Mouse (Mus musculus) erythroblast, adult 5-6 weeks (primary cell): Measurements from ENCODE around the gene Foxe3. TPM values are rescaled to one million over a fixed set of nuclear protein-coding genes. Genes with fewer than 3 reads are reported as not detected.

Experiments used
- ATAC-seq: replicated peaks from 2 replicates; pipeline ENCODE4 v1.8.0; 2016; ENCODE audit warnings: moderate number of reproducible peaks, mild to moderate bottlenecking, moderate TSS enrichment, inconsistent platforms; ENCODE audit not compliant: poor library complexity, low FRiP score, severe bottlenecking
- total RNA-seq, 2 experiments: library from RNA; stranded (forward) in 1 of 2; stranded (reverse) in 1 of 2; fragments of 150-400 nt in 1 of 2; fragments of 200-764, 138-1000 nt in 1 of 2; gene quantifications; 2 replicates each; pipeline versions ENCODE4 v1.2.3 to v1.2.4; 2015 to 2017; ENCODE audit warnings: low replicate concordance in 2 of 2

Foxe3 gene
- total RNA-seq, 2 experiments from 2014 or later = not detected

DNA sequence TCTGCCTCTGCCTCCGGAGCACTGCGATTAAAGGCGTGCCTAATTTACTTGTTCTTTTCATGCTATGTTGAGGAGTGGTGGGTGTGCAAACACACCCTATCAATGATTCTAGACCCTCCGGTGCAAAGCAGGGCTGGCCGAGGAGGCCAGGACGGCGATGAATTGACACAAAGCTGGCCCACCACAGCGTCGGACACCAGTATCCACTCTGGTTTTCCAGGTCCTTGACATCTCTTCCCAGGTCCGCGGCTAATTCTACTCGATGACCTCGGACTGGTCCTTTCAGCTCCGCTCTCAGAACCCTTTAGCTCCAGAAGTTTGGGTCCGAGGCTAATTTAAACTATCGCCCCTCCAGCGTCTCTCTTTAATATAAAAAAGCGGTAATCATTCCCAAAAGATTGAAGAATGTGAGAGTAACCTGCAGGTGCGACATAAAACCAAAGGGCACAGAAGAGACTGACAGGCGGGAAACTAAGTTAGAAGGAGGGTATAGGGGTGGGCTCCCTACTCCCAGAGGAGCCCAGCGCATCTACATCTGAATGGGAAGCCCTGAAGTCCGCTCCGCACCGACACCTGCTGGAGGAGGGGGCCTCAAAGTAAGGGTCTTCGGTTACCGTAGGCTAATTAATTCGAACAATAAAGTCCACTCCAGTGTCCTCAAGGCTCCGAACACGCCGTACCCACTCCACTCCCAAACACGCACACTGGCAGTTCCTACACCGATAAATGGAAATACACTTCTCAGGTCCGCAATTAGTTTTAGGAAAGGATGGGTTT lies 24.8 kb downstream of the Foxe3 start:
- ATAC-seq = no peak

DNA sequence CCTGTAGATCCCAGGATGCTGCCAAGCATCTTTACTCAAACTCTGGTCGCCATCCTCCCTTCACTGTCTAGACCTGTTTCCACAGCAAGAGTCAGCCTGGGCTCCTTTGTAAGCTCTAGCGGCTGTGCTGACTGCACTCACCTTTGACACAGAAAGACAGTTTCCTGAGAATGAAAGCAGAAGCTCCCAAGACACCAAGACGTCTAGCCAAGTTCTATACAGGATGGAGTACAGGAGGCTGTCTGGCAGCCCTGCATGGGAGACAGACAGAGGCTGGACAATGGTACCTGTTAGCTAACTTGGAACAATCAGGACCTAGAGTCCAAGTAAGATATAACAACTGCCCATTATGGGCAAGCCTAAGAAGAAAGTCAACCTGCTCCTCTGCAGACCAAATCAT lies 25.9 kb downstream of the Foxe3 start:
- ATAC-seq = no peak

DNA sequence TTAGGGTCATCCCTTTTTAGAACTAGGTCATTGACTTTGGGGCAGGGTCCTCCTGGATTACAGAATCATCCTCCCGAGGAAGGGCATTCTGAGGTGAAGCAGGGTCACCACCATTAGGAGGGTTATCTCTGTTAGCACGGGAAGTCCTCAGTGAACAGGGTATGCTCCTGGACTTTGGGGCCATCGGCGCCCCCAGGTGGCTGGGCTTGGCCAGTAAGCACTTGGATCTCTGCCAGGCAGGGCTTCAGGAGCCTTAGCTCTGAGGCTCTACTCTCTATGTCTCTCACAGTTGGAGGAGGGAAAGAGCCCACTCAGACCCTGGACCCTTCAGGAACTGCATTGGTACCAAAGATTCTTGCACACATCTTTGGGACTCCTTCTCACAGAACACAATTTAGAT lies 28.0 kb downstream of the Foxe3 start:
- no peak for ATAC-seq

DNA sequence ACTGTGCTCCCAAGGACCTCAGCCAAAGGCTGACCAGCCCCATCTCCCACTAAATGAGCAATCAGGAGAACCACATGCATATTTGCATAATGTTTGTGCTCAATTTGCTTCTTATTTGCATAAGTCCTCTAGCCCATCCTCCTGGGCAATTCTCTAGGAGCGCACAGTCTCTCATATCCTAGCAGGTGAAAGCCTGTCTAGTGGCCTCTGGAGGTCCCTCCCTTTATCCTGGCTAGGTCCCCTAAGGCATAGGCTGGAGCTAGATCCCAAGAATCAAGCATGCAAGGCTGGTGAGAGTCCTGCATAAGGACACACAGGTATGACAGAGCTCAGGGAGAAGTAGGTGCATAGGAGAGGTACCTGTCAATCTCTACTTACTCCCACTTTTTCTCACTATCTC lies 43.6 kb downstream of the Foxe3 start:
- ATAC-seq = no peak

DNA sequence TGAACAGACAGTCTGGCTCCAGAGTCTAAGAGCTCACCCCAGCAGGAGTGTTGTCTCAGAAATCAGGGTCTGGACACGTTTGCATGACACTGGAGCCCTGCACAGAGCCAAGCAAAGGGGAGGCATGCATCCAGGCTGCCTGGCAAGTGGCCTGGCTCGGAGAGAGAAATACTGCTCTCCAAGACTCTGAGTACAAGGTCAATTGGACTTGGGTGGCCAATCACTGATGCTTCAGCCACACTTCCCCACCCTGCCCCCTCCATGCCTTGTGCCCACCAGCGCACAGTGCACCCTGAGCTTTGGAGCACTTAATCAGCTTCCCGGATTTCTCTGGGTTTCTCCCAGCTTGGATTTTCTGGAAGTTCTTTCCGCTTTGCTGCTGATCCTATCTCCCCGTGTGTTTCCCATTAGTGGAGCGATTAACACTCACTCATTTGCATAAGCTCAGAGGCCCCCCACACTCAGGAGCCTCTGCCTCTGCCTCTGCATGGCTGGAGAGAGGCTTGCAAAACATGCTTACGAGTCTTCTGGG lies 49.3 kb downstream of the Foxe3 start:
- no peak for ATAC-seq

Other genes starting within 250 kb of the Foxe3 start
- gene Gm12830, start 104.3 kb downstream of the Foxe3 start, total RNA-seq (2015; ENCODE audit: low replicate concordance) = not detected in 2 replicates
- not detected in 2 replicates for gene Gm12830, start 104.3 kb downstream of the Foxe3 start, total RNA-seq (2017; ENCODE audit: low replicate concordance)
- gene Foxd2, start 17.1 kb downstream of the Foxe3 start, total RNA-seq (2015; ENCODE audit: low replicate concordance) = not detected in 2 replicates
- 0.28 TPM in 1 of 2 replicates, not detected in the other for gene Foxd2, start 17.1 kb downstream of the Foxe3 start, total RNA-seq (2017; ENCODE audit: low replicate concordance)
- gene Cmpk1, start 61.2 kb upstream of the Foxe3 start, total RNA-seq (2015; ENCODE audit: low replicate concordance) = 20.9 and 31.3 TPM in 2 replicates
- gene Cmpk1, start 61.2 kb upstream of the Foxe3 start, total RNA-seq (2017; ENCODE audit: low replicate concordance) = 19.4 and 29.1 TPM in 2 replicates
- 9.4 and 17.6 TPM in 2 replicates for gene Stil, start 74.1 kb upstream of the Foxe3 start, total RNA-seq (2015; ENCODE audit: low replicate concordance)
- gene Stil, start 74.1 kb upstream of the Foxe3 start, total RNA-seq (2017; ENCODE audit: low replicate concordance) = 20.1 and 22.8 TPM in 2 replicates
- 75.1 and 94.0 TPM in 2 replicates for gene Tal1, start 130.4 kb upstream of the Foxe3 start, total RNA-seq (2015; ENCODE audit: low replicate concordance)
- gene Tal1, start 130.4 kb upstream of the Foxe3 start, total RNA-seq (2017; ENCODE audit: low replicate concordance) = 92.9 and 102 TPM in 2 replicates
- 377 and 402 TPM in 2 replicates for gene Pdzk1ip1, start 162.7 kb upstream of the Foxe3 start, total RNA-seq (2015; ENCODE audit: low replicate concordance)
- 332 and 366 TPM in 2 replicates for gene Pdzk1ip1, start 162.7 kb upstream of the Foxe3 start, total RNA-seq (2017; ENCODE audit: low replicate concordance)
- gene Cyp4x1, start 208.3 kb upstream of the Foxe3 start, total RNA-seq (2015; ENCODE audit: low replicate concordance) = not detected in 2 replicates
- gene Cyp4x1, start 208.3 kb upstream of the Foxe3 start, total RNA-seq (2017; ENCODE audit: low replicate concordance) = not detected in 2 replicates